In genomic region chr6:4003890-4004306, GRCm38 (mm10) we compare ENCODE assay signal across 8 mouse cellular contexts. TPM values are rescaled to one million over a fixed set of nuclear protein-coding genes. Genes with fewer than 3 reads are reported as not detected.
DNase-seq lines count a peak whose midpoint lies in the region; ATAC-seq lines count a peak whose summit lies in the region.

Gng11 (plus strand) TSS chr6:4003904.

- H3K27me3 ChIP-seq in hindbrain, embryonic 10.5 days (ENCODE audit: insufficient read depth, poor library complexity, severe bottlenecking) = no peaks in the 10 kb centered on the region
- H3K27me3 ChIP-seq in lung, embryonic 15.5 days = no peaks in the 10 kb centered on the region

- H3K36me3 ChIP-seq in hindbrain, embryonic 10.5 days = no peaks in the 10 kb centered on the region
- H3K36me3 ChIP-seq in lung, embryonic 15.5 days = no peaks in the 10 kb centered on the region

- H3K4me2 ChIP-seq in lung, embryonic 15.5 days = peak within 1 kb of the TSS; percentile 66

- peak within 1 kb of the TSS; percentile 47 for H3K9ac ChIP-seq in lung, embryonic 15.5 days

- peaks cover 22% of the 10 kb centered on the region for H3K4me1 ChIP-seq in hindbrain, embryonic 10.5 days (replicated peaks)
- H3K4me1 ChIP-seq in lung, embryonic 15.5 days = peaks cover 24% of the 10 kb centered on the region

- DNase-seq in NIH3T3 (ENCODE audit: low read depth) = peak; percentile 82
- DNase-seq in cerebellum, adult 8-10 months = peak; percentile 12
- DNase-seq in frontal cortex, postnatal 10 days (ENCODE audit: low spot score in 2 of 2) = peak; percentile 11 to 27
- peak; percentile 65 for DNase-seq in hindbrain, embryonic 10.5 days (ENCODE audit: low spot score)
- DNase-seq in layer of hippocampus, postnatal 10 days (ENCODE audit: low spot score in 2 of 2) = peak; percentile 18 to 46
- peak; percentile 45 for DNase-seq in ovary, adult 18-20 months (ENCODE audit: low spot score)

- H3K27ac ChIP-seq in hindbrain, embryonic 10.5 days = peak within 1 kb of the TSS; percentile 88
- H3K27ac ChIP-seq in lung, embryonic 15.5 days = peak within 1 kb of the TSS; percentile 91

- no peaks in the 10 kb centered on the region for H3K9me3 ChIP-seq in hindbrain, embryonic 10.5 days
- no peaks in the 10 kb centered on the region for H3K9me3 ChIP-seq in lung, embryonic 15.5 days

- peak within 1 kb of the TSS; percentile 54 for H3K4me3 ChIP-seq in hindbrain, embryonic 10.5 days
- peak within 1 kb of the TSS; percentile 54 for H3K4me3 ChIP-seq in lung, embryonic 15.5 days

- ATAC-seq in lung, embryonic 15.5 days (ENCODE audit: borderline replicate concordance, extremely low read depth, low FRiP score, low TSS enrichment) = peak; percentile 90
- no peak for ATAC-seq in erythroid progenitor cell, adult 5-6 weeks (replicated peaks; ENCODE audit: low FRiP score, poor library complexity, severe bottlenecking)

- WGBS in hindbrain, embryonic 10.5 days = 3% methylated on average over 19 of the region's 19 CpGs
- under 1% methylated on average over 15 of the region's 19 CpGs for WGBS in lung, embryonic 15.5 days

RNA-seq across cellular contexts. Expression of gene Gng11, which starts in this region (rescaled TPM):
- 34.6 and 36.9 TPM in 2 replicates for polyA plus RNA-seq in hindbrain, embryonic 10.5 days (2016; fragmentation: Nextera tagmentation; extraction: Ambion mirVana)
- total RNA-seq in layer of hippocampus, postnatal 10 days (2021) = 10 to 100 TPM in 1 of 2 experiments, 1 to 10 TPM in 1; 9.0 to 10.8 TPM
- 141 and 143 TPM in 2 replicates for polyA plus RNA-seq in lung, embryonic 15.5 days (2015; fragmentation: Nextera tagmentation; extraction: Ambion mirVana)
- not detected in 2 replicates for total RNA-seq in erythroid progenitor cell, adult 5-6 weeks (2015; ENCODE audit: low replicate concordance)
- total RNA-seq in erythroid progenitor cell, adult 5-6 weeks (2017; ENCODE audit: low replicate concordance) = not detected in 2 replicates

Comparison
In these comparisons a context has a peak if more than half of its experiments do, and no peak if none do; other contexts are left out.
1. RNA of gene Gng11 (total RNA-seq): 9.0 to 10.8 TPM in layer of hippocampus, postnatal 10 days; not detected in erythroid progenitor cell, adult 5-6 weeks; every median in the first group is over 10 times any median in the second.
2. DNase-seq: peak in every context shown above with its lines; median percentile 82 in NIH3T3; 65 in hindbrain, embryonic 10.5 days; 45 in ovary, adult 18-20 months; 32 in layer of hippocampus, postnatal 10 days; 19 in frontal cortex, postnatal 10 days; 12 in cerebellum, adult 8-10 months.